ENCODE assay signal across 8 mouse cellular contexts in genomic region chr10:85956871-85957419, GRCm38 (mm10). TPM values are rescaled to one million over a fixed set of nuclear protein-coding genes. Genes with fewer than 3 reads are reported as not detected.
DNase-seq lines count a peak whose midpoint lies in the region; TF ChIP-seq lines count a peak whose summit lies in the region.

No protein-coding gene starts in this region.

- H3K27ac ChIP-seq in gastrocnemius, adult 2 months = peak overlapping the region; percentile 92
- peak overlapping the region; percentile 37; the same call in 1 of the 2 replicates for H3K27ac ChIP-seq in CH12.LX (ENCODE audit: insufficient read depth, low read depth)
- no peak overlapping the region for H3K27ac ChIP-seq in embryonic fibroblast, embryonic 13.5 days (ENCODE audit: insufficient read depth, low read length)
- peak overlapping the region; percentile 92 for H3K27ac ChIP-seq in limb, embryonic 10.5 days

- TF ChIP-seq RAD21 in CH12.LX (IDR thresholded peaks at IDR 0.05; ENCODE audit: low read depth, low read length) = no peak

- intact Hi-C loops in gastrocnemius, adult 2 months (cut with DNase I) = loop anchor here (5.0 kb wide), 2 partner anchors 40 to 65 kb away; partner anchors contain the start of genes Fbxo7 and Prdm4

- TF ChIP-seq POLR2A in CH12.LX (IDR thresholded peaks at IDR 0.05; ENCODE audit: low read depth, low read length) = no peak
- no peak for TF ChIP-seq POLR2A in embryonic fibroblast, embryonic 13.5 days (IDR thresholded peaks at IDR 0.05; ENCODE audit: low read depth, low read length)

- peak overlapping the region; percentile 89 for H3K9ac ChIP-seq in CH12.LX (ENCODE audit: insufficient read depth, low read depth)

- H3K36me3 ChIP-seq in CH12.LX (replicated peaks in 1 of 2; ENCODE audit: control insufficient read depth in 1 of 2, insufficient read depth in 1 of 2, low read length in 1 of 2) = peaks cover 26 to 33% of the 10 kb centered on the region in 2 experiments
- peaks cover 37% of the 10 kb centered on the region for H3K36me3 ChIP-seq in limb, embryonic 10.5 days

- dilution Hi-C loops in CH12.LX (cut with MboI; ENCODE audit: extremely low pct_ligation_motif_present, extremely low pct_unique_long_range_greater_than_20kb, low sequenced_read_pairs) = no loop called here

- peaks cover 13 to 43% of the 10 kb centered on the region in 2 experiments for H3K4me1 ChIP-seq in CH12.LX (ENCODE audit: control insufficient read depth in 1 of 2, insufficient read depth in 2 of 2)
- H3K4me1 ChIP-seq in embryonic fibroblast, embryonic 13.5 days (ENCODE audit: control insufficient read depth, insufficient read depth, low read length) = peaks cover 4% of the 10 kb centered on the region; the same call in 1 of the 2 replicates
- H3K4me1 ChIP-seq in limb, embryonic 10.5 days = 0 out of 2 replicates have a peak, but pooled peaks cover 4% of the 10 kb centered on the region

- no peak for TF ChIP-seq CTCF in gastrocnemius, adult 2 months (IDR thresholded peaks at IDR 0.05)
- no peak for TF ChIP-seq CTCF in CH12.LX (conservative IDR thresholded peaks at IDR 0.05 in 1 of 2, IDR thresholded peaks at IDR 0.05 in 1 of 2; ENCODE audit: low read depth in 2 of 2, low read length in 2 of 2)
- no peak for TF ChIP-seq CTCF in embryonic fibroblast, embryonic 13.5 days (IDR thresholded peaks at IDR 0.05; ENCODE audit: borderline replicate concordance, insufficient read depth, low read length)

- peak overlapping the region; percentile 98 for H3K4me2 ChIP-seq in CH12.LX (ENCODE audit: insufficient read depth, low read depth, poor library complexity, severe bottlenecking)

- 7% methylated on average over 20 of the region's 20 CpGs for WGBS in limb, embryonic 10.5 days

- TF ChIP-seq EP300 in CH12.LX (IDR thresholded peaks at IDR 0.05; ENCODE audit: low read length) = no peak

- peaks cover 32% of the 10 kb centered on the region for H3K79me2 ChIP-seq in CH12.LX (replicated peaks; ENCODE audit: control insufficient read depth, extremely low read depth, insufficient read depth, poor library complexity, severe bottlenecking)

- in situ Hi-C loops in CH12.LX (cut with MboI; ENCODE audit: low pct_ligation_motif_present, low pct_unique_long_range_greater_than_20kb, low sequenced_read_pairs) = loop anchor here (25.0 kb wide), 1 partner anchor 505 kb away; no protein-coding TSS in a partner anchor

- no peaks in the 10 kb centered on the region for H3K9me3 ChIP-seq in CH12.LX (replicated peaks; ENCODE audit: low read length)
- H3K9me3 ChIP-seq in limb, embryonic 10.5 days (replicated peaks) = no peaks in the 10 kb centered on the region

- H3K27me3 ChIP-seq in CH12.LX (replicated peaks) = no peaks in the 10 kb centered on the region
- no peaks in the 10 kb centered on the region for H3K27me3 ChIP-seq in limb, embryonic 10.5 days (ENCODE audit: low read depth, poor library complexity, severe bottlenecking)

- no peak for DNase-seq in gastrocnemius, adult 2 months
- no peak for DNase-seq in gastrocnemius, adult 8-10 months (ENCODE audit: low spot score in 2 of 2)
- peak; percentile 31 for DNase-seq in CH12.LX (ENCODE audit: extremely low read depth)
- peak; percentile 44 for DNase-seq in limb, embryonic 10.5 days (ENCODE audit: low spot score)
- peak; percentile 27 for DNase-seq in naive thymus-derived CD4-positive, alpha-beta T cell, adult 2 months (ENCODE audit: low read depth)
- no peak for DNase-seq in ovary, postnatal 10 days (ENCODE audit: low spot score)
- DNase-seq in natural killer cell, adult 2 months (ENCODE audit: low spot score in 2 of 2) = no peak

- peak overlapping the region; percentile 80 for H3K4me3 ChIP-seq in gastrocnemius, adult 2 months
- H3K4me3 ChIP-seq in CH12.LX (replicated peaks in 1 of 3; ENCODE audit: low read depth in 2 of 3, low read length in 2 of 3, poor library complexity in 1 of 3) = peak overlapping the region; percentile 73 to 100 (median 99)
- peak overlapping the region; percentile 74 for H3K4me3 ChIP-seq in embryonic fibroblast, embryonic 13.5 days (ENCODE audit: insufficient read depth, low read length)
- peak overlapping the region; percentile 96 for H3K4me3 ChIP-seq in limb, embryonic 10.5 days

TF ChIP-seq in CH12.LX, 34 proteins besides CTCF, POLR2A, EP300 and RAD21:
- TF ChIP-seq IRF4 (IDR thresholded peaks at IDR 0.05; ENCODE audit: low read depth, low read length) (peak; percentile 26; the same call in 1 of the 2 replicates), MXI1 (IDR thresholded peaks at IDR 0.05; ENCODE audit: low read depth, low read length) (peak; percentile 10; the same call in 1 of the 2 replicates), GABPA (IDR thresholded peaks at IDR 0.05; ENCODE audit: insufficient replicate concordance, low read depth, low read length) (no peak)
TF ChIP-seq in CH12.LX: peak in this region for 2.

RNA-seq across cellular contexts. Expression of gene Rtcb, which starts 0.7 kb away (rescaled TPM):
- 10 to 100 TPM; 44.0 to 48.4 TPM for total RNA-seq in gastrocnemius, adult 2 months (2021)
- total RNA-seq in gastrocnemius, adult 8-10 months (2022) = 10 to 100 TPM; 41.6 to 53.8 (median 46.9) TPM
- total RNA-seq in CH12.LX (2012; rRNA removed) (192 and 217 TPM in 2 replicates), CH12.LX (2014; rRNA removed) (225 and 249 TPM in 2 replicates)
- polyA plus RNA-seq in CH12.LX (2012; ENCODE audit: insufficient read length, low read depth) = 239 and 253 TPM in 2 replicates
- 110 and 115 TPM in 2 replicates for polyA plus RNA-seq in embryonic fibroblast, embryonic 13.5 days (2011; ENCODE audit: insufficient read length, low read depth, missing spikeins)
- polyA plus RNA-seq in limb, embryonic 10.5 days (2016; fragmentation: Nextera tagmentation; extraction: Ambion mirVana) = 233 and 235 TPM in 2 replicates

RNA-seq across cellular contexts. Expression of gene Ascl4, which starts 29.5 kb away (rescaled TPM):
- total RNA-seq in gastrocnemius, adult 2 months (2021) = not detected
- total RNA-seq in gastrocnemius, adult 8-10 months (2022) = not detected
- total RNA-seq in CH12.LX (2012; rRNA removed) = 0.13 TPM in 1 of 2 replicates, not detected in the other
- total RNA-seq in CH12.LX (2014; rRNA removed) = not detected in 2 replicates
- 0.11 TPM in 1 of 2 replicates, not detected in the other for polyA plus RNA-seq in CH12.LX (2012; ENCODE audit: insufficient read length, low read depth)
- not detected in 2 replicates for polyA plus RNA-seq in embryonic fibroblast, embryonic 13.5 days (2011; ENCODE audit: insufficient read length, low read depth, missing spikeins)
- polyA plus RNA-seq in limb, embryonic 10.5 days (2016; fragmentation: Nextera tagmentation; extraction: Ambion mirVana) = 0.11 and 0.19 TPM in 2 replicates

RNA-seq across cellular contexts. Expression of gene Prdm4, which starts 40.0 kb away (rescaled TPM):
- 10 to 100 TPM; 15.0 to 19.9 TPM for total RNA-seq in gastrocnemius, adult 2 months (2021)
- total RNA-seq in gastrocnemius, adult 8-10 months (2022) = 10 to 100 TPM; 14.2 to 19.6 (median 16.8) TPM
- 19.0 and 21.1 TPM in 2 replicates for total RNA-seq in CH12.LX (2012; rRNA removed)
- 23.0 and 23.2 TPM in 2 replicates for total RNA-seq in CH12.LX (2014; rRNA removed)
- polyA plus RNA-seq in CH12.LX (2012; ENCODE audit: insufficient read length, low read depth) = 26.5 and 27.9 TPM in 2 replicates
- polyA plus RNA-seq in embryonic fibroblast, embryonic 13.5 days (2011; ENCODE audit: insufficient read length, low read depth, missing spikeins) = 34.2 and 34.8 TPM in 2 replicates
- 30.6 and 30.8 TPM in 2 replicates for polyA plus RNA-seq in limb, embryonic 10.5 days (2016; fragmentation: Nextera tagmentation; extraction: Ambion mirVana)

RNA-seq across cellular contexts. Expression of gene Bpifc, which starts 54.8 kb away (rescaled TPM):
- not detected for total RNA-seq in gastrocnemius, adult 2 months (2021)
- total RNA-seq in gastrocnemius, adult 8-10 months (2022) = not detected
- total RNA-seq in CH12.LX (2012; rRNA removed) (not detected in 2 replicates), CH12.LX (2014; rRNA removed) (not detected in 2 replicates)
- polyA plus RNA-seq in CH12.LX (2012; ENCODE audit: insufficient read length, low read depth) = 0.15 TPM in 1 of 2 replicates, not detected in the other
- polyA plus RNA-seq in embryonic fibroblast, embryonic 13.5 days (2011; ENCODE audit: insufficient read length, low read depth, missing spikeins) = not detected in 2 replicates
- polyA plus RNA-seq in limb, embryonic 10.5 days (2016; fragmentation: Nextera tagmentation; extraction: Ambion mirVana) = not detected in 2 replicates

Comparison
In these comparisons a context has a peak if more than half of its experiments do, and no peak if none do; other contexts are left out.
1. DNase-seq: peak in CH12.LX (single experiment), limb, embryonic 10.5 days (single experiment) and naive thymus-derived CD4-positive, alpha-beta T cell, adult 2 months (single experiment); none in gastrocnemius, adult 2 months (single experiment), gastrocnemius, adult 8-10 months (0 of 2), ovary, postnatal 10 days (single experiment) and natural killer cell, adult 2 months (0 of 2).
2. Peak in every context shown above with its lines, with median percentiles within 50 percentile points of each other: H3K4me3 ChIP-seq.